In the genomic region with DNA sequence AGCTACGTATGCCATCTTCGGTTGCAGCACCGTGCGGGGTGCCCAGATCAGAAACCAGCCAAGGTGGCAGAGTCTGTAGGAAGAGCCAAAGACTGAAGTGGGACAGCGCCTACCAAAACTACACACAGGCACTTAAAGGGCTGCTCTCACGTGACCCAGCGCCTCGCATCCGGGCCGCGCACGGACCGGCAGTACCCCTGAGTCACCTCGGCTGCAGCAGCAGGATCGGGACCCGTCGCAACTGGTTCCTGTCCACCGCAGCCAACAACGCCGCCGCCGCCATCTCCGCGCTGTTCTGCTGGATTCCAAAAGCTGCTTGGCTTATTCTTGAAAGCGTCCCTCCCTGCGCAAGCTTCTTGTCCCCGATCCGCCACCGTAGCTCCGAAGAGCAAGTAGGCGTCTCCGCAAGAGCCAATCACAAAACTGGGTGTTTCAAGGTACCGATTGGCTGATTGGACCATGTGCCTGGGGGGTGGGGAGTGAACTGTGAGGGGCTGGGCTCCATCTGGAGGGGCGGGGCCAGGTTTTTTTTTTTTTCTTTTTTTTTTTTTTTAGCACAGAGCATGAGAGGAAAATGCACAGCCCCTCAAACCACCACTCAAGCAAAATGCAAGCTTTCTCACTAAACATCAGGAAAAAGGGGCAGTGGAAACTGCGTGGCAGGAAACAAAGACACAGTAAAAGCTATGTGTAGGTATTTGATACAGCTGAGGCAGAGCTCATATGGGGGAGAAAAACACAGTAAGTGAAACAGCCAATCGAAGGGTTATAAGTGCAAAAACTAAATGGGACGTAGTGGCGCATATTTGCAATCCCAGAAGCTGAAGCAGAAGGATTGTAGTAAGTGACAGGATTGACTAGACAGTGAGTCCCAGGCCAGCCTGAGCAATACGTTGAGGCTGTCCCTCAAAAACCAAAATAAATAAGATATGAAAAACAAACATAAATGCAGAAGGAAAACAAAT, we compare ENCODE assay signal across 8 mouse cellular contexts. TPM values are rescaled to one million over a fixed set of nuclear protein-coding genes. Genes with fewer than 3 reads are reported as not detected.
DNase-seq lines count a peak whose midpoint lies in the region; ATAC-seq lines count a peak whose summit lies in the region.

TSS of gene Mccc1 (minus strand) at position 404 of the 965 bp plus-strand sequence.

- peaks cover 2% of the 10 kb centered on the region; the same call in 1 of the 2 replicates for H3K36me3 ChIP-seq in hindbrain, embryonic 14.5 days (replicated peaks; ENCODE audit: control insufficient read depth, insufficient read depth)

- 4% methylated on average over 39 of the region's 39 CpGs for WGBS in hindbrain, embryonic 14.5 days

- no peaks in the 10 kb centered on the region for H3K9me3 ChIP-seq in hindbrain, embryonic 14.5 days (ENCODE audit: control insufficient read depth, low read length)

- peaks cover 11% of the 10 kb centered on the region; the same call in 1 of the 2 replicates for H3K4me1 ChIP-seq in hindbrain, embryonic 14.5 days (replicated peaks; ENCODE audit: control insufficient read depth, insufficient read depth, low read length)

- H3K4me3 ChIP-seq in hindbrain, embryonic 14.5 days (replicated peaks; ENCODE audit: low read length) = peak within 1 kb of the TSS; percentile 63

- peak within 1 kb of the TSS; percentile 64 for H3K4me2 ChIP-seq in hindbrain, embryonic 14.5 days (replicated peaks)

- peak within 1 kb of the TSS; percentile 74 for H3K9ac ChIP-seq in hindbrain, embryonic 14.5 days

- H3K27me3 ChIP-seq in hindbrain, embryonic 14.5 days (ENCODE audit: control insufficient read depth, insufficient read depth, low read length) = no peaks in the 10 kb centered on the region

- ATAC-seq in hindbrain, embryonic 14.5 days (ENCODE audit: low FRiP score) = peak; percentile 100

- H3K27ac ChIP-seq in hindbrain, embryonic 14.5 days = peak within 1 kb of the TSS; percentile 92

- DNase-seq in R1 (ENCODE audit: low read depth, low spot score) = peak; percentile 99
- DNase-seq in cerebellum, postnatal 25 days = peak; percentile 97 to 98
- peak; percentile 95 for DNase-seq in frontal cortex, postnatal 25 days (ENCODE audit: low spot score in 2 of 2)
- DNase-seq in hindbrain, embryonic 14.5 days (ENCODE audit: low spot score) = peak; percentile 94
- peak; percentile 95 for DNase-seq in layer of hippocampus, postnatal 36 days
- DNase-seq in lung, postnatal 36 days = peak; percentile 96
- DNase-seq in retina, postnatal 1 day = peak; percentile 99
- peak; percentile 90 to 95 for DNase-seq in urinary bladder, adult 18-20 months (ENCODE audit: low spot score in 2 of 2)

RNA-seq across cellular contexts. Expression of gene Mccc1, which starts in this region (rescaled TPM):
- 21.9 and 25.8 TPM in 2 replicates for polyA plus RNA-seq in hindbrain, embryonic 14.5 days (2014; fragmentation: Nextera tagmentation; extraction: Ambion mirVana)
- 10 to 100 TPM; 35.0 to 44.1 TPM for total RNA-seq in layer of hippocampus, postnatal 36 days (2021)

Comparison
In these comparisons a context has a peak if more than half of its experiments do, and no peak if none do; other contexts are left out.
1. Peak in every context shown above with its lines: DNase-seq, ATAC-seq, H3K4me3 ChIP-seq and H3K27ac ChIP-seq.